ENCODE assay signal across 1 mouse cellular context in genomic region chr9:73045204-73045603, GRCm38 (mm10).
TF ChIP-seq lines count a peak whose summit lies in the region.

No protein-coding gene starts in this region.

TF ChIP-seq in CH12.LX, 34 proteins besides CTCF, POLR2A, EP300 and RAD21 (continued from another document):
- TF ChIP-seq MEF2A (IDR thresholded peaks at IDR 0.05; ENCODE audit: borderline replicate concordance, low read depth, low read length), result no peak
- TF ChIP-seq NRF1 (IDR thresholded peaks at IDR 0.05; ENCODE audit: low read depth, low read length), result no peak
- TF ChIP-seq CHD1 (IDR thresholded peaks at IDR 0.05; ENCODE audit: low read depth, low read length), result no peak
- no peak for TF ChIP-seq USF2 (conservative IDR thresholded peaks at IDR 0.05; ENCODE audit: low read depth, low read length)
- no peak for TF ChIP-seq MYC (IDR thresholded peaks at IDR 0.05; ENCODE audit: low read depth, low read length)
- TF ChIP-seq BHLHE40 (IDR thresholded peaks at IDR 0.05; ENCODE audit: low read depth, low read length), result no peak
